Mouse (Mus musculus) midbrain, embryonic 15.5 days (tissue): ENCODE data around the gene Nupl2. TPM values are rescaled to one million over a fixed set of nuclear protein-coding genes. Genes with fewer than 3 reads are reported as not detected.
A peak's percentile ranks its signal among the peaks of the same experiment; 100 is the strongest.

Experiments
- ATAC-seq: fragments of 200-750 bp; cut with Nextera tagmentation; replicated peaks from 2 replicates; pipeline ENCODE4 v1.8.0; 2017; ENCODE audit warnings: moderate TSS enrichment
- H3K27ac ChIP-seq: fragments of 300-500 bp; sonication (generic); 2 replicates; pipeline ENCODE4 v1.5.1; 2015; ENCODE audit warnings: mild to moderate bottlenecking, inconsistent platforms
- H3K27me3 ChIP-seq: fragments of 300-500 bp; sonication (generic); replicated peaks from 2 replicates; pipeline ENCODE4 v1.6.1; 2015; ENCODE audit warnings: inconsistent platforms
- H3K36me3 ChIP-seq: fragments of 300-500 bp; sonication (generic); replicated peaks from 2 replicates; pipeline ENCODE4 v1.6.1; 2015; ENCODE audit warnings: inconsistent platforms
- H3K4me1 ChIP-seq: fragments of 300-500 bp; sonication (generic); 2 replicates; pipeline ENCODE4 v1.6.1; 2015; ENCODE audit warnings: inconsistent platforms
- H3K4me2 ChIP-seq: fragments of 300-500 bp; sonication (generic); 2 replicates; pipeline ENCODE4 v1.6.1; 2015; ENCODE audit warnings: inconsistent platforms, mild to moderate bottlenecking, moderate library complexity
- H3K4me3 ChIP-seq: fragments of 300-500 bp; sonication (generic); 2 replicates; pipeline ENCODE4 v1.5.1; 2015; ENCODE audit warnings: mild to moderate bottlenecking, inconsistent platforms
- H3K9ac ChIP-seq: fragments of 300-500 bp; sonication (generic); 2 replicates; pipeline ENCODE4 v1.6.1; 2015; ENCODE audit warnings: mild to moderate bottlenecking, inconsistent platforms
- H3K9me3 ChIP-seq: fragments of 300-500 bp; sonication (generic); 2 replicates; pipeline ENCODE4 v1.6.1; 2016; ENCODE audit warnings: inconsistent platforms
- WGBS: fragments of 180-500 bp; shearing (Covaris S2); methylation state at CpG from one replicate; pipeline ENCODE4 v1.1.7; 2015; ENCODE audit warnings: mixed read lengths; 5-methylcytosine and 5-hydroxymethylcytosine counted together
- polyA plus RNA-seq: library from polyadenylated mRNA; unstranded; fragments of >200 nt; fragmentation: Nextera tagmentation; extraction: Ambion mirVana; gene quantifications from 2 replicates; pipeline ENCODE4 v1.2.1, GENCODE M21; 2015

Gene Nupl2
- polyA plus RNA-seq, result 14.2 and 15.6 TPM in 2 replicates

DNA sequence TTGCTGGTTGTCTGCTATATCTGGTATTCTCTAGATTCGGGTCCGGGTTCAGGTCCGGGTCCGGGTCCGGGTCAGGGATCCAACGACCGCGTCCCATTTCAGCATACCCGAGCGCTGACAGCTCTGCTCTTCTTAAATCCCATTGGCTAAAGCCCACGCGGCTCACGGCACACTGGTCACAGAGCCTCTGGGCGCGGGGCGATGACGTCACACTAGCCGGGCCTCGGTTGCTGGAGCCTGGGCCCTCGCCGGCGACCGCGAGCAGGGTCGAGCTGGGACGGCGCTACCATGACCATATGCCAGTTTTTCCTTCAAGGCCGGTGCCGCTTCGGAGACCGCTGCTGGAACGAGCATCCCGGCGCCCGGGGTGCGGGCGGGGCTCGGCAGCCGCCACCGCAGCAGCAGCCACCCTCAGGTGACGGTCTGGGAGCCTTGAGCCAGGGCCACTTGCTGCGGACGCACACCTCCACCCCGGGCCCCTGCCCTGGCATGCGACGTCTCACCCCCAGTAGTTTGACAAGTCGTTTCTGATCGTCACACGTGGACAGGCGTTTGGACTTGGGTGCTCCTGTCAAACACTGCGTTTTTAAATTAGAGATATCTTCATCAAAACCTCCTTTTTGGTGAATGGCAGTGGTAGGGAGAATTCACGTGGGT, at the start of gene Nupl2:
TSS of gene Nupl2 (plus strand) at position 175 of the 657 bp plus-strand sequence.
- Histone ChIP-seq H3K9ac (peak within 1 kb of the TSS; percentile 99), H3K27me3 (no peaks in the 10 kb centered on the region), H3K4me1 (peaks cover 14% of the 10 kb centered on the region), H3K27ac (peak within 1 kb of the TSS; percentile 88), H3K36me3 (peaks cover 10% of the 10 kb centered on the region; the same call in 1 of the 2 replicates), H3K4me2 (peak within 1 kb of the TSS; percentile 69), H3K4me3 (peak within 1 kb of the TSS; percentile 95), H3K9me3 (no peaks in the 10 kb centered on the region)
- under 1% methylated on average over 52 of the region's 52 CpGs for WGBS
- peak; percentile 98 for ATAC-seq

GRCm38 (mm10) chr5:24122221-24122620, 42.5 kb upstream of the Nupl2 start:
- 94% methylated on average over 2 of the region's 2 CpGs for WGBS
- Histone ChIP-seq H3K36me3 (no peaks in the 10 kb centered on the region), H3K4me3 (no peak overlapping the region), H3K9me3 (no peaks in the 10 kb centered on the region), H3K27ac (no peak overlapping the region), H3K9ac (no peak overlapping the region), H3K27me3 (no peaks in the 10 kb centered on the region), H3K4me2 (no peak overlapping the region), H3K4me1 (peaks cover 25% of the 10 kb centered on the region)
- no peak for ATAC-seq

- Histone ChIP-seq H3K4me1 (peaks cover 23% of the 10 kb centered on the region), H3K4me2 (peak overlapping the region; percentile 7; the same call in 1 of the 2 replicates), H3K36me3 (0 out of 2 replicates have a peak, but pooled peaks cover 6% of the 10 kb centered on the region), H3K9ac (no peak overlapping the region), H3K27me3 (no peaks in the 10 kb centered on the region), H3K9me3 (no peaks in the 10 kb centered on the region), H3K4me3 (no peak overlapping the region), H3K27ac (peak overlapping the region; percentile 72)
- WGBS, result 45% methylated on average over 1 of the region's 1 CpGs
- peak; percentile 58; the same call in 1 of the 2 replicates for ATAC-seq
These were observed 40.6 kb upstream of the Nupl2 start for GRCm38 (mm10) chr5:24124175-24124574.

DNA sequence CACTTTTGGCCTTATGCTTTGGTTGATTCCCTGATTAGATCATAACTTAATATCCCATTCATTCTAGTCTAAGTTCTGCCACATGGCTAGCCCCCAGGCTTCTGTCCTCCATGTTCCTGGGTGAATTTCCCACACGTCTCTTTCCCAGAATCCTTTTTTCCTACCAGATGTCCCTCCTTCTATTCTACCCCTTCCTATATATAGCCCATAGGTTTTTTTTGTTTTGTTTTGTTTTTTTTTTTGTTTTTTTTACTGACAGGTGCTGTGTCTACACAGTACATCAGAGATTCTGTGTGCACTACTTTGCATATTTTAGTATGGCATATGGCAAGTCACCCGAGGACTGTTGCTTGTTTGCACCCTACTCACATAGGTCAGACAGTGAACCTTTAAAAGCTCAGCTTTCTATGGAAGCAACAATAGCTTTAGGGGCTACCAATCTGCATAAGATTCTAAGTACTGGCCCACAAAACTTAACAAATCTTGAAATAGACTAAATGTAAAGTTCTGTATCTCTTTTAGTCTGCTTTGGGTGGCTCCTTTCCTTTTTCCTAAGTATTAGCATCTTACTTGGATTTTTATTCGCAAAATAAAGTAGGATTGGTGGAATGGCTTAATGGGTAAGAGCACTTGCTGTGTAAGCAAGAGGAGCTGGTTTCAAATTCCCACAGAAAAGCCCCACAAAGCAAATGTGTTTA, 40.0 kb upstream of the Nupl2 start:
- 27% methylated on average over 3 of the region's 3 CpGs for WGBS
- 0 out of 2 replicates have a peak, but pooled peaks cover 6% of the 10 kb centered on the region for H3K36me3 ChIP-seq
- H3K9me3 ChIP-seq, result no peaks in the 10 kb centered on the region
- no peak overlapping the region for H3K4me2 ChIP-seq
- H3K4me1 ChIP-seq, result peaks cover 23% of the 10 kb centered on the region
- ATAC-seq, result 0 out of 2 replicates have a peak, but pooled peaks have one; percentile 27
- H3K27me3 ChIP-seq, result no peaks in the 10 kb centered on the region
- H3K9ac ChIP-seq, result no peak overlapping the region
- H3K4me3 ChIP-seq, result no peak overlapping the region
- H3K27ac ChIP-seq, result peak overlapping the region; percentile 72; the same call in 1 of the 2 replicates

DNA sequence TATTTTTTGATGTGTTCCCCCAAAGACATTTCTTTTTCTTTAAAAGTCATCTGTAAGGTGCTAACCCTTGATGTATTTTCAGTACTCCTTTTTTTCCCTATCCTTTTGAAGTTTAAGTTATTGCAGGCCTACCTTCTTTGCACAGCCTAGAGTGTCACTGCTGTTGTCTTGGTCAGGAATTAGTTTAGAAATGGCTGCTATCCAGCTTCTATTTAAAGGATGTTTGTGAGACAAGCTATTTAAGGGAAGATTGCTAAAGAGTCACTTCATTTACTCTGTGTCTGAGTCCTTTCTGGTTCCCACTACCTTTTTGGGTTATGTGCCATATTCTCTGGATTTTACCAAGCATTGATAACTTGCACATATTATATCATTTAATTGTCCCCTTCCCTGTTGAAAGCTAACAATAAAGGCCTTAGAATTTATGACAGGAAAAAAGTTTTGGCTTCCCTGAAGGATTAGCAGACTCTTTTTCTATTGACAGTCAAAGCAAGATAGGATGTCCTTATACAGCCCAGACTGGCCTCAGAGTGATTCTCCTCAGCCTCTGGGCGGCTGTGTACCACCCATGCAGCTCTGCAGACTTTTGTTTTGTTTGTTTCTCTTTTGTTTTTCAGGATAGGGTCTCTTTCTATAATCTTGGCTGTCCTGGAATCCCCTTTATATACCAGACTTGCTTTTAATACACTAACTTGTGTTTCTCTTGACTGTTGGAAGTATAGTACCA, 38.7 kb upstream of the Nupl2 start:
- no peak for ATAC-seq
- WGBS, result 26% methylated on average over 1 of the region's 1 CpGs
- H3K36me3 ChIP-seq, result 0 out of 2 replicates have a peak, but pooled peaks cover 6% of the 10 kb centered on the region

DNA sequence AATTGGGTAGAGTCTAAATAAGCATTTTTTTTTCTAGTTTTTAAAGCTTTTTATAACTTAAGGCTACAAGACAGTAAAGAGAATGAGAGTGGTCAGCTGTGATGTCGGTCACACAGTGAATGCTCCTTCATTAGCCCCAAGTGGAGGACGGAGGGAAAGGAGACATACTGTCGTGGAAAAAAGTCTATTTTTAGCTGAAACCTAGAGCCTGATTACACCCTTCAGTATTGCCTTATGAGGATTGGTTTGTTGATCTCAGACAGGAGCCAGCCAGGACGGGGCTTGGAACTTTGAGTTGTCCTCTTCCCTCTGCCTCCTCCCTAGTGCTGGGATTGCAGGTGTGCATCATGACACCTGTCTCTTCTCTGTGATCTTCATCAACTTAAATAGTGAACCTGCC, 37.8 kb upstream of the Nupl2 start:
- H3K36me3 ChIP-seq, result 0 out of 2 replicates have a peak, but pooled peaks cover 6% of the 10 kb centered on the region
- no peaks in the 10 kb centered on the region for H3K9me3 ChIP-seq
- no peak for ATAC-seq
- no peaks in the 10 kb centered on the region for H3K27me3 ChIP-seq
- no peak overlapping the region for H3K4me3 ChIP-seq
- H3K4me2 ChIP-seq, result no peak overlapping the region
- no peak overlapping the region for H3K9ac ChIP-seq
- WGBS, result 87% methylated on average over 4 of the region's 4 CpGs
- H3K27ac ChIP-seq, result no peak overlapping the region
- H3K4me1 ChIP-seq, result peaks cover 23% of the 10 kb centered on the region

More for the DNA sequence above, 38.7 kb upstream of the Nupl2 start:
- Histone ChIP-seq H3K4me2 (no peak overlapping the region), H3K4me3 (no peak overlapping the region), H3K9ac (no peak overlapping the region), H3K27ac (no peak overlapping the region), H3K9me3 (no peaks in the 10 kb centered on the region), H3K4me1 (peaks cover 23% of the 10 kb centered on the region), H3K27me3 (no peaks in the 10 kb centered on the region)

GRCm38 (mm10) chr5:24146964-24147363, 17.8 kb upstream of the Nupl2 start:
- Histone ChIP-seq H3K27ac (no peak overlapping the region), H3K36me3 (peaks cover 65% of the 10 kb centered on the region), H3K9ac (no peak overlapping the region), H3K4me3 (no peak overlapping the region), H3K9me3 (no peaks in the 10 kb centered on the region), H3K4me2 (no peak overlapping the region), H3K27me3 (no peaks in the 10 kb centered on the region), H3K4me1 (no peaks in the 10 kb centered on the region)
- ATAC-seq, result no peak
- WGBS, result 96% methylated on average over 5 of the region's 5 CpGs

GRCm38 (mm10) chr5:24152199-24152598, 12.6 kb upstream of the Nupl2 start:
- Histone ChIP-seq H3K27me3 (no peaks in the 10 kb centered on the region), H3K9ac (no peak overlapping the region), H3K4me2 (no peak overlapping the region), H3K9me3 (no peaks in the 10 kb centered on the region), H3K27ac (no peak overlapping the region), H3K4me3 (no peak overlapping the region), H3K36me3 (peaks cover 46% of the 10 kb centered on the region; the same call in 1 of the 2 replicates), H3K4me1 (no peaks in the 10 kb centered on the region)
- ATAC-seq, result no peak

DNA sequence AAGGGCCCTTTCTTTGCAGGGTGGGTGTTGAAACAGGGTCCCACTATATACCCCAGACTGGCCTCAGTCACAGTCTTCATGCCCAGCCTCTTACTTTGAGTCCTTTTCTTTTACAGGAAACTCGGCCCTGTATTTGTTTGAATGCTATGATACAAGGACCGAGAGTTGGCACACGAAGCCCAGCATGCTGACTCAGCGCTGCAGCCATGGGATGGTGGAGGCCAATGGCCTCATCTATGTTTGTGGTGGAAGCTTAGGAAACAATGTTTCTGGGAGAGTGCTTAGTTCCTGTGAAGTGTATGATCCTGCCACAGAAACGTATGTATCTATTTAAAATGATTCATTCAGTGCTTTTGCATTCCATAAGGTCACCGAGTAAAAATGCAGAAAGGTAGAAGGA, 8.0 kb upstream of the Nupl2 start:
- ATAC-seq, result no peak
- Histone ChIP-seq H3K4me3 (no peak overlapping the region), H3K27ac (no peak overlapping the region), H3K4me1 (no peaks in the 10 kb centered on the region), H3K36me3 (peaks cover 41% of the 10 kb centered on the region; the same call in 1 of the 2 replicates), H3K9ac (no peak overlapping the region), H3K27me3 (no peaks in the 10 kb centered on the region), H3K4me2 (no peak overlapping the region), H3K9me3 (no peaks in the 10 kb centered on the region)
- 93% methylated on average over 6 of the region's 6 CpGs for WGBS

- H3K4me3 ChIP-seq, result no peak overlapping the region
- no peak overlapping the region for H3K4me2 ChIP-seq
- H3K9me3 ChIP-seq, result no peaks in the 10 kb centered on the region
- H3K9ac ChIP-seq, result no peak overlapping the region
- peaks cover 10% of the 10 kb centered on the region; the same call in 1 of the 2 replicates for H3K36me3 ChIP-seq
- H3K27ac ChIP-seq, result no peak overlapping the region
- H3K27me3 ChIP-seq, result no peaks in the 10 kb centered on the region
- no peak for ATAC-seq
- peaks cover 14% of the 10 kb centered on the region for H3K4me1 ChIP-seq
- WGBS, result 52% methylated on average over 5 of the region's 5 CpGs
These were observed 2.5 kb downstream of the Nupl2 start for GRCm38 (mm10) chr5:24167263-24167662.

- peaks cover 9% of the 10 kb centered on the region for H3K4me1 ChIP-seq
- H3K4me2 ChIP-seq, result no peak overlapping the region
- ATAC-seq, result no peak
- H3K4me3 ChIP-seq, result no peak overlapping the region
- H3K27ac ChIP-seq, result no peak overlapping the region
- WGBS, result 93% methylated on average over 6 of the region's 6 CpGs
- H3K9me3 ChIP-seq, result no peaks in the 10 kb centered on the region
- peaks cover 10% of the 10 kb centered on the region; the same call in 1 of the 2 replicates for H3K36me3 ChIP-seq
- no peak overlapping the region for H3K9ac ChIP-seq
- no peaks in the 10 kb centered on the region for H3K27me3 ChIP-seq
These were observed 5.1 kb downstream of the Nupl2 start for GRCm38 (mm10) chr5:24169881-24170280.

DNA sequence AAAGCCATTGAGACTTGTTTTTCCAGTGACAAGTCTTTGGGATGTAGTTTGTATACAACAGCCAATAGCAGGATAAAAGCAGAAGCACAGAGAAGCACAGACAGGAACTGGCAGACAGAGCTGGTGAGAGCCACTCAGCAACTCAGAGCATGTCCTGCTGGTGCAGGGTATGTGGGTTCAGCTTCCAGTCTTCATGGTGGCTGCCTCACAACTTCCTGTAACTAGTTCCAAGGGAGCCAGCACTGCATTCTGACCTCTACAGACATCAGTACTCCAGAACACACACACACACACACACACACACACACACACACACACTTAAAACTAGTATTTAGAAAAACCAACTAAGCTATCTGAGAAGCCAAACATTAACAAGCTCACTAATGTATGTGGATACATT, 7.3 kb downstream of the Nupl2 start:
- Histone ChIP-seq H3K4me1 (no peaks in the 10 kb centered on the region), H3K27me3 (no peaks in the 10 kb centered on the region), H3K4me2 (no peak overlapping the region), H3K9me3 (no peaks in the 10 kb centered on the region), H3K36me3 (peaks cover 10% of the 10 kb centered on the region; the same call in 1 of the 2 replicates), H3K9ac (no peak overlapping the region), H3K27ac (no peak overlapping the region), H3K4me3 (no peak overlapping the region)
- no peak for ATAC-seq
